Mouse (Mus musculus): Measurements from ENCODE around the gene Vmn1r219. TPM values are rescaled to one million over a fixed set of nuclear protein-coding genes. Genes with fewer than 3 reads are reported as not detected.
"Not testable (repeated sequence)": the region's sequence is repeated elsewhere in the genome, so short reads cannot be mapped to it uniquely, and the experiment has no call there.

The Vmn1r219 gene
- not detected for total RNA-seq (2022)

- no peak for DNase-seq (ENCODE audit: low spot score in 2 of 2)
Observed at GRCm38 (mm10) chr13:23159012-23159411, at the start of gene Vmn1r219. Gene Vmn1r219 (plus strand): TSS chr13:23159312.

GRCm38 (mm10) chr13:23118126-23118525 is 41.0 kb upstream of the Vmn1r219 start, which contains the start of gene Vmn1r217:
Gene Vmn1r217 (minus strand): TSS chr13:23118226.
- not testable (repeated sequence) for DNase-seq (ENCODE audit: low spot score in 2 of 2)

- DNase-seq (ENCODE audit: low spot score in 2 of 2), result no peak
Observed at GRCm38 (mm10) chr13:23120611-23121010, 38.5 kb upstream of the Vmn1r219 start.

- DNase-seq (ENCODE audit: low spot score in 2 of 2), result no peak
Observed at GRCm38 (mm10) chr13:23133099-23133498, 26.0 kb upstream of the Vmn1r219 start, which contains the start of gene Vmn1r218. Gene Vmn1r218 (plus strand): TSS chr13:23133155.

GRCm38 (mm10) chr13:23133501-23133900 is 25.6 kb upstream of the Vmn1r219 start:
- no peak for DNase-seq (ENCODE audit: low spot score in 2 of 2)

- no peak for DNase-seq (ENCODE audit: low spot score in 2 of 2)
Observed at GRCm38 (mm10) chr13:23138880-23139279, 20.2 kb upstream of the Vmn1r219 start.

- DNase-seq (ENCODE audit: low spot score in 2 of 2), result no peak
Observed at GRCm38 (mm10) chr13:23157848-23158247, 1.3 kb upstream of the Vmn1r219 start.

- DNase-seq (ENCODE audit: low spot score in 2 of 2), result not testable (repeated sequence)
Observed at GRCm38 (mm10) chr13:23166471-23166870, 7.4 kb downstream of the Vmn1r219 start.

- no peak for DNase-seq (ENCODE audit: low spot score in 2 of 2)
Observed at GRCm38 (mm10) chr13:23187875-23188274, 28.8 kb downstream of the Vmn1r219 start, which contains the start of gene Vmn1r220. Gene Vmn1r220 (minus strand): TSS chr13:23187975.

- not testable (repeated sequence) for DNase-seq (ENCODE audit: low spot score in 2 of 2)
Observed at GRCm38 (mm10) chr13:23203885-23204284, 44.8 kb downstream of the Vmn1r219 start.

GRCm38 (mm10) chr13:23213827-23214226 is 54.7 kb downstream of the Vmn1r219 start, which contains the start of gene Vmn1r221:
Gene Vmn1r221 (plus strand): TSS chr13:23214127.
- DNase-seq (ENCODE audit: low spot score in 2 of 2), result not testable (repeated sequence)

Other genes starting within 250 kb of the Vmn1r219 start
- not detected for gene Vmn1r213, start 151.7 kb upstream of the Vmn1r219 start, total RNA-seq (2022)
- not detected for gene Vmn1r214, start 128.9 kb upstream of the Vmn1r219 start, total RNA-seq (2022)
- not detected for gene Vmn1r215, start 91.3 kb upstream of the Vmn1r219 start, total RNA-seq (2022)
- gene Vmn1r217, start 41.1 kb upstream of the Vmn1r219 start, total RNA-seq (2022), result not detected
- not detected for gene Vmn1r218, start 26.2 kb upstream of the Vmn1r219 start, total RNA-seq (2022)
- not detected for gene Vmn1r220, start 28.7 kb downstream of the Vmn1r219 start, total RNA-seq (2022)
- gene Vmn1r221, start 54.8 kb downstream of the Vmn1r219 start, total RNA-seq (2022), result not detected
- gene Vmn1r222, start 76.6 kb downstream of the Vmn1r219 start, total RNA-seq (2022), result not detected
- gene Vmn1r223, start 87.8 kb downstream of the Vmn1r219 start, total RNA-seq (2022), result not detected
- 10 to 100 TPM in 1 of 4 experiments, 1 to 10 TPM in 3; 7.2 to 11.7 (median 8.3) TPM for gene Zfp322a, start 209.9 kb downstream of the Vmn1r219 start, total RNA-seq (2022)

Data from gastrocnemius, adult 8-10 months (tissue).